Mouse (Mus musculus) lung, embryonic 16.5 days (tissue): ENCODE results near the gene Krtcap3. TPM values are rescaled to one million over a fixed set of nuclear protein-coding genes. Genes with fewer than 3 reads are reported as not detected.

Experiments
- ATAC-seq: fragments of 200-750 bp; cut with Nextera tagmentation; 2 replicates; pipeline ENCODE4 v1.8.0; 2017; ENCODE audit warnings: low read depth, mild to moderate bottlenecking, moderate library complexity
- H3K27ac ChIP-seq: fragments of 300-500 bp; sonication (generic); 2 replicates; pipeline ENCODE4 v1.5.1; 2014; ENCODE audit warnings: mild to moderate bottlenecking, control low read depth, low read length
- H3K27me3 ChIP-seq: fragments of 300-500 bp; sonication (generic); 2 replicates; pipeline ENCODE4 v1.6.1; 2014; ENCODE audit warnings: low read depth, low read length, mixed read lengths; ENCODE audit not compliant: control insufficient read depth, insufficient read depth
- H3K36me3 ChIP-seq: fragments of 300-500 bp; sonication (generic); 2 replicates; pipeline ENCODE4 v1.6.1; 2014; ENCODE audit warnings: low read length; ENCODE audit not compliant: control insufficient read depth, insufficient read depth
- H3K4me1 ChIP-seq: fragments of 300-500 bp; sonication (generic); replicated peaks from 2 replicates; pipeline ENCODE4 v1.6.1; 2014; ENCODE audit warnings: low read length, mixed read lengths; ENCODE audit not compliant: control insufficient read depth, insufficient read depth
- H3K4me2 ChIP-seq: fragments of 300-500 bp; sonication (generic); 2 replicates; pipeline ENCODE4 v1.6.1; 2014; ENCODE audit warnings: low read depth, low read length, control low read depth
- H3K4me3 ChIP-seq: fragments of 300-500 bp; sonication (generic); 2 replicates; pipeline ENCODE4 v1.5.1; 2014; ENCODE audit warnings: mild to moderate bottlenecking, low read length, control low read depth
- H3K9ac ChIP-seq: fragments of 300-500 bp; sonication (generic); 2 replicates; pipeline ENCODE4 v1.6.1; 2014; ENCODE audit warnings: low read length, control low read depth
- H3K9me3 ChIP-seq: fragments of 300-500 bp; sonication (generic); 2 replicates; pipeline ENCODE4 v1.6.1; 2016; ENCODE audit warnings: low read length; ENCODE audit not compliant: control insufficient read depth
- WGBS: fragments of 180-500 bp; shearing (Covaris S2); extraction: QIAGEN DNeasy Blood & Tissue Kit; methylation state at CpG from one replicate; pipeline ENCODE4 v1.1.7; 2014; 5-methylcytosine and 5-hydroxymethylcytosine counted together
- polyA plus RNA-seq: library from polyadenylated mRNA; unstranded; fragments of >200 nt; fragmentation: Nextera tagmentation; extraction: Ambion mirVana; gene quantifications from 2 replicates; pipeline ENCODE4 v1.2.1, GENCODE M21; 2015

The Krtcap3 gene
- polyA plus RNA-seq, 1 experiment from 2014 or later, result 40.8 TPM

GRCm38 (mm10) chr5:31266101-31266500, 14.6 kb downstream of the Krtcap3 start:
- Histone ChIP-seq H3K36me3 (peaks cover 37% of the 10 kb centered on the region), H3K4me2 (no peak overlapping the region), H3K27me3 (no peaks in the 10 kb centered on the region), H3K9ac (no peak overlapping the region), H3K27ac (no peak overlapping the region), H3K9me3 (no peaks in the 10 kb centered on the region), H3K4me3 (no peak overlapping the region), H3K4me1 (no peaks in the 10 kb centered on the region)
- ATAC-seq, result no peak
- WGBS, result 76% methylated on average over 7 of the region's 7 CpGs

- Histone ChIP-seq H3K9me3 (no peaks in the 10 kb centered on the region), H3K4me2 (no peak overlapping the region), H3K4me3 (no peak overlapping the region), H3K36me3 (peaks cover 41% of the 10 kb centered on the region), H3K27ac (no peak overlapping the region), H3K27me3 (no peaks in the 10 kb centered on the region), H3K9ac (no peak overlapping the region), H3K4me1 (no peaks in the 10 kb centered on the region)
- no peak for ATAC-seq
- WGBS, result 86% methylated on average over 6 of the region's 6 CpGs
Observed at GRCm38 (mm10) chr5:31267686-31268085, 16.2 kb downstream of the Krtcap3 start.

GRCm38 (mm10) chr5:31273018-31273417, 21.5 kb downstream of the Krtcap3 start:
- ATAC-seq, result no peak
- no peak overlapping the region for H3K9ac ChIP-seq
- no peaks in the 10 kb centered on the region for H3K4me1 ChIP-seq
- peaks cover 25% of the 10 kb centered on the region for H3K36me3 ChIP-seq
- 82% methylated on average over 6 of the region's 6 CpGs for WGBS
- no peaks in the 10 kb centered on the region for H3K9me3 ChIP-seq
- no peak overlapping the region for H3K4me2 ChIP-seq
- no peak overlapping the region for H3K4me3 ChIP-seq
- no peak overlapping the region for H3K27ac ChIP-seq
- no peaks in the 10 kb centered on the region for H3K27me3 ChIP-seq

GRCm38 (mm10) chr5:31279245-31279988, 27.9 kb downstream of the Krtcap3 start:
- Histone ChIP-seq H3K9ac (no peak overlapping the region), H3K4me2 (no peak overlapping the region), H3K36me3 (peaks cover 22% of the 10 kb centered on the region), H3K4me1 (no peaks in the 10 kb centered on the region), H3K9me3 (no peaks in the 10 kb centered on the region), H3K4me3 (no peak overlapping the region), H3K27ac (no peak overlapping the region), H3K27me3 (no peaks in the 10 kb centered on the region)
- no peak for ATAC-seq
- WGBS, result 78% methylated on average over 20 of the region's 20 CpGs

DNA sequence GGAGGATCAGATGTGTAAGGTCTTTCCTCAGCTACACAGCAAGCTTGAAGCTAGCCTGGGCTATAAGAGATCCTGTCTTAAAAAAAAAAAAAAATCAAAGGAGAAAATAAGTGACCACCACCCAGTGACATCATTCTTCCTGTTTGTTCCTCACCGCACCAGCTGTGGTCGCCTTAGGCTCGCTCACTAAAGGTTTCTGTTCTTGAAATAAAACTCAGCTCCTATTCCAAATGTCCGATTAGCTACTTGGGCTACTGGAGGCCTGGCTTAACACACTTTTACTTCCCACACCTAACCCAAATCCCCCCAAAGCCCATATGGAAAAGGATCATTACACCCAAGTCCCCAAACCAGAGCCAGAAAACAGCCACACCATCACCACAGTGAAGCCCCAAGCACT, 36.7 kb downstream of the Krtcap3 start:
- no peak for ATAC-seq
- H3K27ac ChIP-seq, result no peak overlapping the region
- 66% methylated on average over 4 of the region's 4 CpGs for WGBS
- no peak overlapping the region for H3K4me2 ChIP-seq
- H3K4me3 ChIP-seq, result no peak overlapping the region
- H3K27me3 ChIP-seq, result no peaks in the 10 kb centered on the region
- peaks cover 5% of the 10 kb centered on the region; the same call in 1 of the 2 replicates for H3K4me1 ChIP-seq
- no peaks in the 10 kb centered on the region for H3K9me3 ChIP-seq
- H3K9ac ChIP-seq, result no peak overlapping the region
- H3K36me3 ChIP-seq, result peaks cover 3% of the 10 kb centered on the region

DNA sequence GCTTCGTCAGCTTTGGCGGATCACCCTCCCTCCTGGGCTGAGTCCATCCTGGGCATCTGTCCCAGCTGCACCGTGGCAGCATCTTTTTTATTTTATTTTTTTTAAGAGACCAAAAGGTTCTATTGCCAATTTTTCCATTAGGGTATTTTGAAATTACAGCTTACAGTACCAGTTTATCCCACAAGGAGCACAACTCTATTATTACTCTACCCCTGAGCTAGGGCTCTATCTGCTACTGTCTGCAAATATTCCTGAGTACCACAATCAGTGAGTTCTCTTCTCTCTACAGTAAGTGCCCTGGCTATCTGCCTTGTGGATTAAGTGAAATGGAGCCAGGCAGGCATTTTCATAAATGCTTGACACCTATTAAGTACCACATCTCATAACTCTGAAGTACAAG, 37.2 kb downstream of the Krtcap3 start:
- no peak overlapping the region for H3K4me3 ChIP-seq
- ATAC-seq, result no peak
- no peaks in the 10 kb centered on the region for H3K9me3 ChIP-seq
- H3K9ac ChIP-seq, result no peak overlapping the region
- peaks cover 3% of the 10 kb centered on the region for H3K36me3 ChIP-seq
- H3K27ac ChIP-seq, result no peak overlapping the region
- H3K27me3 ChIP-seq, result no peaks in the 10 kb centered on the region
- peaks cover 5% of the 10 kb centered on the region; the same call in 1 of the 2 replicates for H3K4me1 ChIP-seq
- WGBS, result 64% methylated on average over 3 of the region's 3 CpGs
- H3K4me2 ChIP-seq, result no peak overlapping the region

- peaks cover 9% of the 10 kb centered on the region for H3K4me1 ChIP-seq
- ATAC-seq, result no peak
- H3K36me3 ChIP-seq, result no peaks in the 10 kb centered on the region; the same call in none of the 2 replicates
- H3K4me3 ChIP-seq, result peak overlapping the region; percentile 68; the same call in 1 of the 2 replicates
- H3K27me3 ChIP-seq, result no peaks in the 10 kb centered on the region
- H3K4me2 ChIP-seq, result peak overlapping the region; percentile 88
- no peak overlapping the region for H3K9ac ChIP-seq
- 66% methylated on average over 3 of the region's 3 CpGs for WGBS
- no peaks in the 10 kb centered on the region for H3K9me3 ChIP-seq
- H3K27ac ChIP-seq, result no peak overlapping the region
Observed at GRCm38 (mm10) chr5:31289626-31290230, 38.2 kb downstream of the Krtcap3 start.

- Histone ChIP-seq H3K4me2 (peak within 1 kb of the TSS; percentile 88), H3K4me3 (peak within 1 kb of the TSS; percentile 68), H3K36me3 (no peaks in the 10 kb centered on the region; the same call in 1 of the 2 replicates), H3K9ac (peak within 1 kb of the TSS; percentile 74), H3K27ac (peak within 1 kb of the TSS; percentile 81), H3K9me3 (no peaks in the 10 kb centered on the region), H3K27me3 (no peaks in the 10 kb centered on the region), H3K4me1 (peaks cover 13% of the 10 kb centered on the region)
- WGBS, result 2% methylated on average over 45 of the region's 45 CpGs
- peak; percentile 95 for ATAC-seq
Observed at GRCm38 (mm10) chr5:31290521-31291360, 39.2 kb downstream of the Krtcap3 start, which contains the start of gene Ift172. TSS of gene Ift172 (minus strand) at chr5:31291116.

DNA sequence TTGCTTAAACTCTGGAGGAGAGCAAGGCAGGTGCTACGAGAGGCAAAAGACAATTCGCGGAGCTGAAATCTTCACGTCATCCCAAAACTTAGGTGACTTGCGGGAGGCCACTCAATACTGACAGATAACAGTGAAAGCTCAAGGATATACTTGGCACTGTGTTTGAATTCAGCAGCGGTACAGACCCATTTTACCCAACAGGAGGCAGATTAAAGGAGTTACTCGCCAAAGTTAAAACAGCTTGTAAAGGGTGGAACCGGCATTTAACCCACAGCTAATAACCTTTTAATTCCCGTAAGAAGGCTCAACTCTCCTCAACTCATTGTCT, 39.8 kb downstream of the Krtcap3 start:
- no peaks in the 10 kb centered on the region for H3K27me3 ChIP-seq
- H3K4me3 ChIP-seq, result peak overlapping the region; percentile 68
- H3K4me2 ChIP-seq, result peak overlapping the region; percentile 88
- 4% methylated on average over 9 of the region's 9 CpGs for WGBS
- peaks cover 13% of the 10 kb centered on the region for H3K4me1 ChIP-seq
- H3K9ac ChIP-seq, result peak overlapping the region; percentile 69
- peak overlapping the region; percentile 81 for H3K27ac ChIP-seq
- no peaks in the 10 kb centered on the region; the same call in 1 of the 2 replicates for H3K36me3 ChIP-seq
- ATAC-seq, result no peak
- no peaks in the 10 kb centered on the region for H3K9me3 ChIP-seq
